Mouse (Mus musculus) monocyte, adult 2 months (primary cell): Measurements from ENCODE around the gene Sphk2.

ENCODE experiments used
- DNase-seq, 2 experiments: peaks; one replicate each; pipeline ENCODE4 v3.0.0; 2022; ENCODE audit warnings: low spot score in 2 of 2, low read depth in 1 of 2

The Sphk2 gene

DNA sequence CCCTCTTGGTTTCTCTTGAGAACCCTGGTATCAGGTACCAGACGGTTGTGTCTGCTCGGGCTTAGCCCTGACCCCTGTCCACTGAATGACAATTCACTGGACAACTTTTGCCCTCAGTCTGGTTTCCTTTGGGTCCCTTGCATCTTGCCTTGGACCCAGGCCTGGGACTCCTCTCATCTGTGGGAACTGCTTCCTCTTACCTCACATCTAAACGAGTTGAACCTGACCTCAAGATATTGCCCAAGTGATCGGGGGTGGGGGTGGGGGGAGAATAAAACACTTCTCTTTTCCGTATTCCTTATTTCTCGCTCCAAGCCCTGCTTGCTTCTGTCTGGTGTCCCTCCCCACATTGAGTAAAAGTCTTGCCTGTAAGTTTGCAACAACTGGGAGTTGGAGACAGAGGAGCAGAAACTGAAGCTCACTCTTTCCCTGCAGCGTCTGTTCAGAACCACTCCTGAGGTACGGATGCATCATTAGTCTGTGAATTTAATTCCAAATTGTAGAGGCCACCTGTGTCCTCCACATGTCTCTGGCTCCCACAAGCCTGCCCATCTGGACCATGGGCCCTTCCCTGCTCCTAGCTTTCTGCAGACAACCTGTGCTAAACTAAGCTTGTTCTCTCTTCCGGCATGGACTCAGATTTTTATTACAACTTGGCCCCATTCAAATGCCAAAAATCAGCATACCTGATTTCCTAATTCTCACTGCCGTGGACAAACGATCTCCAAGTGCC, 56.9 kb downstream of the Sphk2 start:
- no peak for DNase-seq
